ENCODE assay signal across 1 mouse cellular context in the genomic region with DNA sequence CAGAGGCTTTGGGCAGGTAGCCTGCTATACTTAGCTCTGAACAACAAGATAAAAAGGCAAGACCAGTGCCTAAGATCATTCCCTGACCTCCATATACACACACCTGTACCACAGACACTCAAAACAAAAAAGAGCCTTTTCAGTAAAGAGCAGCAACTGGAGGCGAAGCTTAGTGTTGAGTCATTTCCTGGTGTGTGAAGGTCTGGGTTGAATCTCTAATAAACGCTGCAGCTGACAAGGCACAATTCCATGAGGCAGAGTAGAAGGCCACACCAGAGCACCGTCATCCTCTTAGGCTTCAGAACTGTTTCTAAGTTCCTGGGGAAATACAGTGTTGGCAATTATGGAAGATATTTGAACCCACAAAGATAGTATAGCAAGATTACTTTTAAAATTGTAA.
TF ChIP-seq lines count a peak whose summit lies in the region.

No protein-coding gene starts in this region.

TF ChIP-seq in CH12.LX, 34 proteins besides CTCF, POLR2A, EP300 and RAD21 (continued from another document):
- TF ChIP-seq RCOR1 (conservative IDR thresholded peaks at IDR 0.05; ENCODE audit: low read depth, low read length), result no peak
- TF ChIP-seq BHLHE40 (IDR thresholded peaks at IDR 0.05; ENCODE audit: low read depth, low read length), result no peak
